Mouse (Mus musculus): ENCODE data around the gene Gm10309. TPM values are rescaled to one million over a fixed set of nuclear protein-coding genes. Genes with fewer than 3 reads are reported as not detected.

Gm10309 gene
- polyA plus RNA-seq, 1 experiment: not detected

DNA sequence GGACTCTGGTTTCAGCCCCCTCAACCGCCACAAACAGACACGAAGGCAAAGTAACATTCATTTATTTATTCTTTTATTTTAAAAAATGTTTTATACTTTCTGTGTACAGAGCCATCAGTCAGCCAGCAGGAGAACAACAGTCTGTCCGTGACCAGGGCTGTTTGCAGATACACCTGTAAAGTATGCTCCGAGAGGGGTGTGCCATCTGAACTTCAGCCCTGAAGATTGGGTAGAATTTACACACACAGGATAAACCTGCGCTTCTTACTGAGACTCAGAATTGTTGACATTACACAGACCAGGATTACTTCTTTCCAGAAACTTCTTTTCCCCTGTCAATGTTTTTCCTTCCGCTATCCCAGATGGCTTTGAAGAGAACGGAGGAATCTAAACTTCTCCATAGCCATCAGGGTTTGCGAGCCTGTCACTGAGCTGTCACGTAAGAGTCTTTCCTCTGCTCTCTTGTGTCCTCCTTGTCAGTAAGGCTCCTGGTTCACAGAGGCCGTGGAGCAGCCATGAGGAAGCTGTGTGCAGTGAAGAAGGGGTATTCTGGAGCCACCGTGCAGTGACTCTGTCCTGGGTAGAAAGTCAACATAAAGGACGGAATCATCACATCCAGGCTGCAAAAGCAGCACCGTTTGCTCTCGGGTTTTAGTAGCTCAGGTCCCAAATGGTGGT, 51.2 kb downstream of the Gm10309 start:
- no peak overlapping the region for H3K9ac ChIP-seq (ENCODE audit: low read depth, poor library complexity, severe bottlenecking)
- no peaks in the 10 kb centered on the region for H3K4me1 ChIP-seq (ENCODE audit: control insufficient read depth, insufficient read depth, low read length)
- H3K4me3 ChIP-seq (ENCODE audit: low read depth, low read length): no peak overlapping the region
- TF ChIP-seq EP300 (IDR thresholded peaks at IDR 0.05; ENCODE audit: insufficient read depth, low read depth, low read length) (no peak), POLR2A (IDR thresholded peaks at IDR 0.05; ENCODE audit: insufficient read depth, low read length) (no peak), CTCF (IDR thresholded peaks at IDR 0.05; ENCODE audit: low read depth, low read length) (no peak)
- H3K27ac ChIP-seq (ENCODE audit: insufficient read depth, low read length): no peak overlapping the region
- H3K36me3 ChIP-seq (ENCODE audit: control insufficient read depth, insufficient read depth, low read length, poor library complexity, severe bottlenecking): no peaks in the 10 kb centered on the region
- peaks cover 1% of the 10 kb centered on the region; the same call in 1 of the 2 replicates for H3K9me3 ChIP-seq (replicated peaks; ENCODE audit: control insufficient read depth, insufficient read depth, low read length, poor library complexity, severe bottlenecking)
- no peaks in the 10 kb centered on the region for H3K27me3 ChIP-seq (ENCODE audit: control insufficient read depth, insufficient read depth, low read length, poor library complexity, severe bottlenecking)

DNA sequence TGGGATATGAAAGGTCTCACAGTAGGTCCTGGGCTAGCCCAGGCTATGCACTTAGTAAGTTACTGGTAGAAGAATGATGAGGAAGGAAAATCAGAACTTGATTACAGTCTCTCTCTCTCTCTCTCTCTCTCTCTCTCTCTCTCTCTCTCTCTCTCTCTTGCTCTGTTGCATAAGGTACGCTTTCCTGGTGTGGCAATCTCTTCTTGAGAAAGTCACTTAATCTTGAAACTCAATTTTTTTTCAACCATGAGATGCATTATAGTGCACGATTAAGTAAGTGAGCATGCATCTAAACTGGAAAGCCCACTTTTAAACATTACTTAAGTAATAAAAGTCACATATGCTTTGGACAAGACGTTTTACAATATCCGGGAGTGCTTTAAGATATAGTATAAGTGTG, 52.1 kb downstream of the Gm10309 start:
- Histone ChIP-seq H3K9me3 (replicated peaks; ENCODE audit: control insufficient read depth, insufficient read depth, low read length, poor library complexity, severe bottlenecking) (peaks cover 9% of the 10 kb centered on the region), H3K4me1 (ENCODE audit: control insufficient read depth, insufficient read depth, low read length) (no peaks in the 10 kb centered on the region), H3K27me3 (ENCODE audit: control insufficient read depth, insufficient read depth, low read length, poor library complexity, severe bottlenecking) (no peaks in the 10 kb centered on the region), H3K36me3 (ENCODE audit: control insufficient read depth, insufficient read depth, low read length, poor library complexity, severe bottlenecking) (no peaks in the 10 kb centered on the region), H3K4me3 (ENCODE audit: low read depth, low read length) (no peak overlapping the region), H3K9ac (ENCODE audit: low read depth, poor library complexity, severe bottlenecking) (no peak overlapping the region), H3K27ac (ENCODE audit: insufficient read depth, low read length) (no peak overlapping the region)
- TF ChIP-seq POLR2A (IDR thresholded peaks at IDR 0.05; ENCODE audit: insufficient read depth, low read length) (no peak), EP300 (IDR thresholded peaks at IDR 0.05; ENCODE audit: insufficient read depth, low read depth, low read length) (no peak), CTCF (IDR thresholded peaks at IDR 0.05; ENCODE audit: low read depth, low read length) (no peak)

Other genes with a start within 250 kb of the Gm10309 start
- gene Epas1, start 248.5 kb upstream of the Gm10309 start, polyA plus RNA-seq (2011; ENCODE audit: insufficient read depth, insufficient read length, low read depth, missing spikeins): 5.9 and 7.0 TPM in 2 replicates

Measured in ES-Bruce4 (cell line).